Mouse (Mus musculus) lung, postnatal 14 days (tissue): ENCODE results near the gene Rbm20.

ENCODE experiments used
- DNase-seq: peaks from one replicate; pipeline ENCODE4 v3.0.0; 2021

Gene Rbm20

GRCm38 (mm10) chr19:53674131-53674925, 2.8 kb upstream of the Rbm20 start:
- no peak for DNase-seq

- no peak for DNase-seq
These were observed 878 bp upstream of the Rbm20 start for GRCm38 (mm10) chr19:53676228-53676627.

GRCm38 (mm10) chr19:53679194-53679593, 2.1 kb downstream of the Rbm20 start:
- DNase-seq = no peak

- no peak for DNase-seq
These were observed 2.9 kb downstream of the Rbm20 start for GRCm38 (mm10) chr19:53679981-53680380.

GRCm38 (mm10) chr19:53682427-53682826, 5.3 kb downstream of the Rbm20 start:
- DNase-seq = no peak

- no peak for DNase-seq
These were observed 10.5 kb downstream of the Rbm20 start for GRCm38 (mm10) chr19:53687592-53687991.

- no peak for DNase-seq
These were observed 13.7 kb downstream of the Rbm20 start for GRCm38 (mm10) chr19:53690816-53691215.

- no peak for DNase-seq
These were observed 16.9 kb downstream of the Rbm20 start for GRCm38 (mm10) chr19:53694020-53694419.

GRCm38 (mm10) chr19:53696079-53696478, 19.0 kb downstream of the Rbm20 start:
- DNase-seq = no peak

- no peak for DNase-seq
These were observed 19.5 kb downstream of the Rbm20 start for GRCm38 (mm10) chr19:53696655-53697054.

GRCm38 (mm10) chr19:53697376-53698126, 20.4 kb downstream of the Rbm20 start:
- DNase-seq = no peak

- no peak for DNase-seq
These were observed 22.6 kb downstream of the Rbm20 start for GRCm38 (mm10) chr19:53699671-53700070.

- no peak for DNase-seq
These were observed 24.3 kb downstream of the Rbm20 start for GRCm38 (mm10) chr19:53701434-53701833.

- peak; percentile 69 for DNase-seq
These were observed 28.1 kb downstream of the Rbm20 start for GRCm38 (mm10) chr19:53704895-53705823.

GRCm38 (mm10) chr19:53708401-53708800, 31.3 kb downstream of the Rbm20 start:
- peak; percentile 18 for DNase-seq

GRCm38 (mm10) chr19:53710861-53711260, 33.8 kb downstream of the Rbm20 start:
- no peak for DNase-seq

GRCm38 (mm10) chr19:53711261-53711890, 34.3 kb downstream of the Rbm20 start:
- no peak for DNase-seq

GRCm38 (mm10) chr19:53712297-53713025, 35.4 kb downstream of the Rbm20 start:
- no peak for DNase-seq

GRCm38 (mm10) chr19:53713364-53713763, 36.3 kb downstream of the Rbm20 start:
- DNase-seq = no peak

- no peak for DNase-seq
These were observed 39.4 kb downstream of the Rbm20 start for GRCm38 (mm10) chr19:53716469-53716868.

- no peak for DNase-seq
These were observed 40.3 kb downstream of the Rbm20 start for GRCm38 (mm10) chr19:53717364-53717763.

GRCm38 (mm10) chr19:53722186-53722585, 45.1 kb downstream of the Rbm20 start:
- DNase-seq = no peak
